Mouse (Mus musculus): ENCODE measurements around the gene Olfr643. TPM values are rescaled to one million over a fixed set of nuclear protein-coding genes. Genes with fewer than 3 reads are reported as not detected.

Olfr643 gene
- polyA plus RNA-seq, 2 experiments = not detected

DNA sequence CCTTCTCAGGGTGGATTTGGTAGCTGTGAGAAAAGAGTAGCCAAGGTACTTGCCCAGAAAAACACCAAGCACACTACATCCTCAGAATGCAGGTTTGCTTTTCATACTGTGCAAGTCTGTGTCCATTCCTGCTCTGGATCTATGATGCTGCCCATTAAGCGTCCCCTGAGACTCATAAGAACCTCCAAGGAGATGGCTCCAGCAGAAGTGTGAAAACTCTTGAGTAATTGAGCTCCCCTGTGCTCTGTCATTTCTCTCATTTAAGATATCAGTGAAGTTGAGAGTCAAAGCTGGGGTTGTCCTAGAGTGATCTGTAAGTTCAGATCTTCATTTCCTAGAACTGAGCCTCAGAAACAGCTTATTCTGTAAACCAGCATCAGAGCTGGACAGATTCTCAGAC, 84.6 kb downstream of the Olfr643 start, which contains the start of gene Olfr642:
Gene Olfr642, minus strand, starts transcription at position 101 of the 400 bp plus-strand sequence.
- Histone ChIP-seq H3K9ac (ENCODE audit: low read depth, low read length, severe bottlenecking) (no peak within 1 kb of the TSS), H3K4me1 (ENCODE audit: control insufficient read depth, insufficient read depth, low read length) (no peaks in the 10 kb centered on the region), H3K9me3 (ENCODE audit: control insufficient read depth, low read length) (no peaks in the 10 kb centered on the region), H3K27ac (replicated peaks; ENCODE audit: low read depth, low read length) (no peak within 1 kb of the TSS), H3K4me3 (replicated peaks; ENCODE audit: low read length) (no peak within 1 kb of the TSS), H3K4me2 (replicated peaks; ENCODE audit: low read depth, low read length, severe bottlenecking) (no peak within 1 kb of the TSS), H3K36me3 (ENCODE audit: control insufficient read depth, insufficient read depth, low read length) (no peaks in the 10 kb centered on the region), H3K27me3 (ENCODE audit: control insufficient read depth, insufficient read depth, low read length) (no peaks in the 10 kb centered on the region)
- no peak for TF ChIP-seq POLR2A (IDR thresholded peaks at IDR 0.05; ENCODE audit: borderline replicate concordance, extremely low read depth, insufficient read depth, insufficient read length)
- no peak for ATAC-seq (ENCODE audit: low FRiP score, low read depth)
- WGBS = 75% methylated on average over 1 of the region's 1 CpGs
- DNase-seq (ENCODE audit: low spot score) = no peak

DNA sequence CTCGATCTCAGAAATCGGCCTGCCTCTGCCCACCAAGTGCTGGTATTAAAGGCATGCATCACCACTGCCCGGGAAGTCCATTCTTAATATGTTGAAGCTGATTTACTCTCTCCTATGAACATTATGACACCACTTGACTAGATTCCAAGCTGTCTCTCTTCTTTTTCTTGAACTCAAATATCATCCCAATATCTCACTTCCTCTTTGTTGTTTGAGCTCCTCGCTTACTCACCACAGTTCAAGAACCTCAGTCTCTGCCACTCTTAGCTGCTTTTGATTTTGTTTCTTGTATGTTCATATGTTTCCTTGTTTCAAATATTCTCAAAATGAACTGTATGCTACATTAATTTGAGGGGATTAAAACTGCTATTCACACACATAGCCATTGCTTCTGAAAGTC, 86.5 kb downstream of the Olfr643 start:
- DNase-seq (ENCODE audit: low spot score) (no peak), ATAC-seq (ENCODE audit: low FRiP score, low read depth) (no peak)
- Histone ChIP-seq H3K4me1 (ENCODE audit: control insufficient read depth, insufficient read depth, low read length) (no peaks in the 10 kb centered on the region), H3K27me3 (ENCODE audit: control insufficient read depth, insufficient read depth, low read length) (no peaks in the 10 kb centered on the region), H3K9ac (ENCODE audit: low read depth, low read length, severe bottlenecking) (no peak overlapping the region), H3K4me3 (replicated peaks; ENCODE audit: low read length) (no peak overlapping the region), H3K4me2 (replicated peaks; ENCODE audit: low read depth, low read length, severe bottlenecking) (no peak overlapping the region), H3K27ac (replicated peaks; ENCODE audit: low read depth, low read length) (no peak overlapping the region), H3K36me3 (ENCODE audit: control insufficient read depth, insufficient read depth, low read length) (no peaks in the 10 kb centered on the region), H3K9me3 (ENCODE audit: control insufficient read depth, low read length) (no peaks in the 10 kb centered on the region)
- WGBS = 86% methylated on average over 4 of the region's 4 CpGs
- TF ChIP-seq POLR2A (IDR thresholded peaks at IDR 0.05; ENCODE audit: borderline replicate concordance, extremely low read depth, insufficient read depth, insufficient read length) = no peak

DNA sequence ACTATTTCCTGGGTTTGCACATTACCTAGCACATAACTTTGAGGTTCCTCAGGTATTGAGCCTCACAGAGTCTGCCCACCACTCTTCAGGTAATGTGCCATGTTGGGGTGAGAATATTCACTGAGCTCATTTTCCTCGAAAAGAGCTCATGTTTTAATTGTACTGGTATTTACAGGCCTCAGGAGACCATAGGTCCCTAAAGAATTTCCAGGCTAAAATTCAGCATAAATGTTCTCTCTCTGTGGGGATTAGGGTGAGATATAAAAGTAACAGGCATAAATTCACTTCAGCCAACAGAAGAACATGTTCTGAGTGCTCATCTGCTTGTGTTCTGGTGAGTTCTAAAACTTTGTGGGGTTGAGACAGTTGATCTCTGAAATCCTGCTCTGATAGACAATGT, 102.1 kb downstream of the Olfr643 start, which contains the start of gene Olfr641:
Gene Olfr641, plus strand, starts transcription at position 301 of the 400 bp plus-strand sequence.
- Histone ChIP-seq H3K36me3 (ENCODE audit: control insufficient read depth, insufficient read depth, low read length) (no peaks in the 10 kb centered on the region), H3K4me2 (replicated peaks; ENCODE audit: low read depth, low read length, severe bottlenecking) (no peak within 1 kb of the TSS), H3K9me3 (ENCODE audit: control insufficient read depth, low read length) (no peaks in the 10 kb centered on the region), H3K9ac (ENCODE audit: low read depth, low read length, severe bottlenecking) (no peak within 1 kb of the TSS), H3K4me1 (ENCODE audit: control insufficient read depth, insufficient read depth, low read length) (no peaks in the 10 kb centered on the region), H3K27ac (replicated peaks; ENCODE audit: low read depth, low read length) (no peak within 1 kb of the TSS), H3K4me3 (replicated peaks; ENCODE audit: low read length) (no peak within 1 kb of the TSS), H3K27me3 (ENCODE audit: control insufficient read depth, insufficient read depth, low read length) (no peaks in the 10 kb centered on the region)
- 55% methylated on average over 1 of the region's 1 CpGs for WGBS
- DNase-seq (ENCODE audit: low spot score) = no peak
- TF ChIP-seq POLR2A (IDR thresholded peaks at IDR 0.05; ENCODE audit: borderline replicate concordance, extremely low read depth, insufficient read depth, insufficient read length) = no peak
- ATAC-seq (ENCODE audit: low FRiP score, low read depth) = no peak

DNA sequence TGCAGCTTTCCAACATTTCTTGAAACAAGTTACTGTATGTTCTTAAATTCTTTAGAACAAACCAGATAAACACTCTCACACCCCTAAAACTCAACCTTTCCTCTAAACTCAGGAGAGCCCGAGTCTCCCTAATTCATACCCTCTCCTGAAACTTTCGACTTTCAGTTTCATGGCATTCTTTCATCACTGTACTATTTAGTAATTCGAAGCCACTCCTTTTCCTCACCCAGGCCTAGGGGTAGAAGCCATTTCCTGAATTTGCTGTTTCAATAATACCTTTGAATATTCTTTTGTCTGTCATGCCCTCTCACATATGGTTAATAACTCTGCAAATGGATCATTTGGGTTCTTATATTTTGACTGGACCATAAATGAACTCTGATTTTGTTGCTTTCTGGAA, 110.2 kb downstream of the Olfr643 start:
- Histone ChIP-seq H3K36me3 (ENCODE audit: control insufficient read depth, insufficient read depth, low read length) (no peaks in the 10 kb centered on the region), H3K4me2 (replicated peaks; ENCODE audit: low read depth, low read length, severe bottlenecking) (no peak overlapping the region), H3K27ac (replicated peaks; ENCODE audit: low read depth, low read length) (no peak overlapping the region), H3K9me3 (ENCODE audit: control insufficient read depth, low read length) (no peaks in the 10 kb centered on the region), H3K27me3 (ENCODE audit: control insufficient read depth, insufficient read depth, low read length) (no peaks in the 10 kb centered on the region), H3K4me3 (replicated peaks; ENCODE audit: low read length) (no peak overlapping the region), H3K9ac (ENCODE audit: low read depth, low read length, severe bottlenecking) (no peak overlapping the region), H3K4me1 (ENCODE audit: control insufficient read depth, insufficient read depth, low read length) (no peaks in the 10 kb centered on the region)
- 74% methylated on average over 3 of the region's 3 CpGs for WGBS
- DNase-seq (ENCODE audit: low spot score) (no peak), ATAC-seq (ENCODE audit: low FRiP score, low read depth) (no peak)
- TF ChIP-seq POLR2A (IDR thresholded peaks at IDR 0.05; ENCODE audit: borderline replicate concordance, extremely low read depth, insufficient read depth, insufficient read length) = no peak

DNA sequence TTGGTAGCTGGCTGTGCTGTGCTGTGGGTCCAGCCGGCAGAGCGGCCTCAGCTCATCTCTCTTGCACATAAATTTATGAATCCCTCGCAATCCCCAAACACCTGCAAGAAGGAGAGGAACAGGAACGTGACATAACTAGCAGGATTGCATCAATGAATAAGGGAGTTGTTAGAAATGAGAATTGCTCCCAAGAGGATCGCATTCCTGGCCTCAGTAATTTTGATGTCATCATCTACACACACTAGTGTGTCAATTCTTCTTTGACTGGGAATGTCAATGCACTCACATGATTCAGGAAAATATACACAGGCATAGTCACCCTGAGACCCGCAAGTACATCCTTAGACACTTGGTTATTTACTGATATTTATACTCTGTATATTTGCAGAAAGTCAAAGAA, 111.7 kb downstream of the Olfr643 start, which contains the start of gene Olfr640:
Gene Olfr640, minus strand, starts transcription at position 101 of the 400 bp plus-strand sequence.
- no peak within 1 kb of the TSS for H3K4me3 ChIP-seq (replicated peaks; ENCODE audit: low read length)
- H3K36me3 ChIP-seq (ENCODE audit: control insufficient read depth, insufficient read depth, low read length) = no peaks in the 10 kb centered on the region
- H3K9ac ChIP-seq (ENCODE audit: low read depth, low read length, severe bottlenecking) = no peak within 1 kb of the TSS
- no peak within 1 kb of the TSS for H3K27ac ChIP-seq (replicated peaks; ENCODE audit: low read depth, low read length)
- ATAC-seq (ENCODE audit: low FRiP score, low read depth) = no peak
- 74% methylated on average over 6 of the region's 6 CpGs for WGBS
- H3K9me3 ChIP-seq (ENCODE audit: control insufficient read depth, low read length) = no peaks in the 10 kb centered on the region
- no peak for DNase-seq (ENCODE audit: low spot score)
- H3K27me3 ChIP-seq (ENCODE audit: control insufficient read depth, insufficient read depth, low read length) = no peaks in the 10 kb centered on the region
- H3K4me1 ChIP-seq (ENCODE audit: control insufficient read depth, insufficient read depth, low read length) = no peaks in the 10 kb centered on the region
- TF ChIP-seq POLR2A (IDR thresholded peaks at IDR 0.05; ENCODE audit: borderline replicate concordance, extremely low read depth, insufficient read depth, insufficient read length) = no peak
- no peak within 1 kb of the TSS for H3K4me2 ChIP-seq (replicated peaks; ENCODE audit: low read depth, low read length, severe bottlenecking)

DNA sequence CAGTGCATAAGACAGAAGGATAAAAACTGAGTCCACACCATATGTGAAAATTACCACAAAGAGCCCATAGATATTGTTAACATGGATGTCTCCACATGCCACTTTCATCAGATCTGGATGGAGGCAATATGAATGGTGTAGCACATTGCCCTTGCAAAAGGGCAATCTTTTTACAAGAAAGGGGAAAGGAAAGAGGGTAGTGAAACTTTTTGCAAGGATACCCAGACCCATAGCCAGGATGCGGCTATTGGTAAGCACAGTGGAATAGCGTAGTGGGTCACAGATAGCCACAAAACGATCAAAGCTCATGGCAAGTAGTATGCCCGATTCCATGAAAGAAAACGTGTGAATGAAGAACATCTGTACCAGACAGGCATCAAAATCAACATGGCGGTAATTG, 115.6 kb downstream of the Olfr643 start:
- WGBS = 90% methylated on average over 6 of the region's 6 CpGs

More for the DNA sequence above, 115.6 kb downstream of the Olfr643 start:
- Histone ChIP-seq H3K4me3 (replicated peaks; ENCODE audit: low read length) (no peak overlapping the region), H3K9me3 (ENCODE audit: control insufficient read depth, low read length) (no peaks in the 10 kb centered on the region), H3K27ac (replicated peaks; ENCODE audit: low read depth, low read length) (no peak overlapping the region), H3K36me3 (ENCODE audit: control insufficient read depth, insufficient read depth, low read length) (no peaks in the 10 kb centered on the region), H3K4me2 (replicated peaks; ENCODE audit: low read depth, low read length, severe bottlenecking) (no peak overlapping the region), H3K9ac (ENCODE audit: low read depth, low read length, severe bottlenecking) (no peak overlapping the region), H3K27me3 (ENCODE audit: control insufficient read depth, insufficient read depth, low read length) (no peaks in the 10 kb centered on the region), H3K4me1 (ENCODE audit: control insufficient read depth, insufficient read depth, low read length) (no peaks in the 10 kb centered on the region)
- no peak for TF ChIP-seq POLR2A (IDR thresholded peaks at IDR 0.05; ENCODE audit: borderline replicate concordance, extremely low read depth, insufficient read depth, insufficient read length)
- ATAC-seq (ENCODE audit: low FRiP score, low read depth) (no peak), DNase-seq (ENCODE audit: low spot score) (no peak)

All from limb, embryonic 14.5 days (tissue).